Mouse (Mus musculus) urinary bladder, postnatal 25 days (tissue): ENCODE results near the gene Chrm4.

Experiments used
- DNase-seq: peaks from one replicate; pipeline ENCODE4 v3.0.0; 2022; ENCODE audit warnings: low spot score

Chrm4 gene

GRCm38 (mm10) chr2:91963443-91963932 lies 36.4 kb downstream of the Chrm4 start:
- peak; percentile 100 for DNase-seq

- no peak for DNase-seq
Observed at GRCm38 (mm10) chr2:91964610-91965204, 37.7 kb downstream of the Chrm4 start.

- DNase-seq: no peak
Observed at GRCm38 (mm10) chr2:91965417-91965816, 38.4 kb downstream of the Chrm4 start.

GRCm38 (mm10) chr2:91966367-91966766 lies 39.3 kb downstream of the Chrm4 start:
- no peak for DNase-seq

- DNase-seq: no peak
Observed at GRCm38 (mm10) chr2:91967962-91968361, 40.9 kb downstream of the Chrm4 start.

GRCm38 (mm10) chr2:91971231-91972097 lies 44.4 kb downstream of the Chrm4 start:
- DNase-seq: no peak

GRCm38 (mm10) chr2:91972121-91972566 lies 45.1 kb downstream of the Chrm4 start:
- no peak for DNase-seq

- no peak for DNase-seq
Observed at GRCm38 (mm10) chr2:91973416-91974135, 46.5 kb downstream of the Chrm4 start.

- DNase-seq: no peak
Observed at GRCm38 (mm10) chr2:91975581-91976541, 48.8 kb downstream of the Chrm4 start, which contains the start of gene Dgkz. Gene Dgkz, minus strand, starts transcription at chr2:91975864.

GRCm38 (mm10) chr2:91977960-91978359 lies 50.9 kb downstream of the Chrm4 start:
- no peak for DNase-seq
